Mouse (Mus musculus): ENCODE data around the gene Cip2a.

The Cip2a gene

GRCm38 (mm10) chr16:48993559-48994342, at the start of gene Cip2a, which contains the start of gene Dzip3:
Gene Cip2a (plus strand): TSS chr16:48994185.
Gene Dzip3 (minus strand): TSS chr16:48994165.
- DNase-seq (ENCODE audit: extremely low read depth, insufficient read length, low spot score): peak; percentile 91

- no peak for DNase-seq (ENCODE audit: extremely low read depth, insufficient read length, low spot score)
Measured at GRCm38 (mm10) chr16:48972996-48973395, 21.0 kb upstream of the Cip2a start.

GRCm38 (mm10) chr16:48973548-48973947, 20.4 kb upstream of the Cip2a start:
- no peak for DNase-seq (ENCODE audit: extremely low read depth, insufficient read length, low spot score)

GRCm38 (mm10) chr16:48979965-48980364, 14.0 kb upstream of the Cip2a start:
- DNase-seq (ENCODE audit: extremely low read depth, insufficient read length, low spot score): no peak

GRCm38 (mm10) chr16:48985034-48985627, 8.9 kb upstream of the Cip2a start:
- DNase-seq (ENCODE audit: extremely low read depth, insufficient read length, low spot score): no peak

GRCm38 (mm10) chr16:48989700-48990099, 4.3 kb upstream of the Cip2a start:
- DNase-seq (ENCODE audit: extremely low read depth, insufficient read length, low spot score): no peak

GRCm38 (mm10) chr16:48992437-48993230, 1.4 kb upstream of the Cip2a start:
- peak; percentile 28 for DNase-seq (ENCODE audit: extremely low read depth, insufficient read length, low spot score)

GRCm38 (mm10) chr16:48993231-48993558, 790 bp upstream of the Cip2a start:
- DNase-seq (ENCODE audit: extremely low read depth, insufficient read length, low spot score): no peak

- no peak for DNase-seq (ENCODE audit: extremely low read depth, insufficient read length, low spot score)
Measured at GRCm38 (mm10) chr16:48994343-48994693, 333 bp downstream of the Cip2a start.

- no peak for DNase-seq (ENCODE audit: extremely low read depth, insufficient read length, low spot score)
Measured at GRCm38 (mm10) chr16:49004151-49004550, 10.2 kb downstream of the Cip2a start.

GRCm38 (mm10) chr16:49016620-49017332, 22.8 kb downstream of the Cip2a start:
- no peak for DNase-seq (ENCODE audit: extremely low read depth, insufficient read length, low spot score)

GRCm38 (mm10) chr16:49035852-49036251, 41.9 kb downstream of the Cip2a start:
- no peak for DNase-seq (ENCODE audit: extremely low read depth, insufficient read length, low spot score)

- DNase-seq (ENCODE audit: extremely low read depth, insufficient read length, low spot score): no peak
Measured at GRCm38 (mm10) chr16:49037771-49038170, 43.8 kb downstream of the Cip2a start.

- DNase-seq (ENCODE audit: extremely low read depth, insufficient read length, low spot score): no peak
Measured at GRCm38 (mm10) chr16:49040554-49041221, 46.7 kb downstream of the Cip2a start.

GRCm38 (mm10) chr16:49049214-49049613, 55.2 kb downstream of the Cip2a start:
- no peak for DNase-seq (ENCODE audit: extremely low read depth, insufficient read length, low spot score)

- no peak for DNase-seq (ENCODE audit: extremely low read depth, insufficient read length, low spot score)
Measured at GRCm38 (mm10) chr16:49057186-49057585, 63.2 kb downstream of the Cip2a start, which contains the start of gene Myh15. Gene Myh15 (plus strand): TSS chr16:49057486.

Data from 3134 (cell line).